Mouse (Mus musculus): ENCODE measurements around the gene Map4k3. TPM values are rescaled to one million over a fixed set of nuclear protein-coding genes. Genes with fewer than 3 reads are reported as not detected.

The Map4k3 gene
- polyA plus RNA-seq, 1 experiment: 14.4 TPM

GRCm38 (mm10) chr17:80618890-80619289, 109.4 kb downstream of the Map4k3 start:
- TF ChIP-seq POLR2A (IDR thresholded peaks at IDR 0.05; ENCODE audit: control insufficient read depth, low read depth, low read length) (no peak), CTCF (IDR thresholded peaks at IDR 0.05; ENCODE audit: control insufficient read depth, insufficient read depth, insufficient replicate concordance, low read depth, low read length) (no peak)
- no peak overlapping the region for H3K4me3 ChIP-seq (ENCODE audit: control insufficient read depth, low read depth, low read length)

GRCm38 (mm10) chr17:80603806-80604205, 124.5 kb downstream of the Map4k3 start:
- no peak overlapping the region for H3K4me3 ChIP-seq (ENCODE audit: control insufficient read depth, low read depth, low read length)
- no peaks in the 10 kb centered on the region for H3K4me1 ChIP-seq (ENCODE audit: control insufficient read depth, insufficient read depth, low read length)
- TF ChIP-seq POLR2A (IDR thresholded peaks at IDR 0.05; ENCODE audit: control insufficient read depth, low read depth, low read length): no peak
- no peak for TF ChIP-seq CTCF (IDR thresholded peaks at IDR 0.05; ENCODE audit: control insufficient read depth, insufficient read depth, insufficient replicate concordance, low read depth, low read length)
- peaks cover 7% of the 10 kb centered on the region for H3K36me3 ChIP-seq (ENCODE audit: control insufficient read depth, insufficient read depth, low read length)
- H3K27me3 ChIP-seq (ENCODE audit: control insufficient read depth, insufficient read depth, low read length): no peaks in the 10 kb centered on the region
- no peak overlapping the region for H3K27ac ChIP-seq (ENCODE audit: control insufficient read depth, insufficient read depth, low read depth, low read length)

More at GRCm38 (mm10) chr17:80618890-80619289, 109.4 kb downstream of the Map4k3 start:
- H3K27ac ChIP-seq (ENCODE audit: control insufficient read depth, insufficient read depth, low read depth, low read length): no peak overlapping the region
- H3K27me3 ChIP-seq (ENCODE audit: control insufficient read depth, insufficient read depth, low read length): no peaks in the 10 kb centered on the region
- H3K4me1 ChIP-seq (ENCODE audit: control insufficient read depth, insufficient read depth, low read length): no peaks in the 10 kb centered on the region
- peaks cover 4% of the 10 kb centered on the region; the same call in 1 of the 2 replicates for H3K36me3 ChIP-seq (ENCODE audit: control insufficient read depth, insufficient read depth, low read length)

DNA sequence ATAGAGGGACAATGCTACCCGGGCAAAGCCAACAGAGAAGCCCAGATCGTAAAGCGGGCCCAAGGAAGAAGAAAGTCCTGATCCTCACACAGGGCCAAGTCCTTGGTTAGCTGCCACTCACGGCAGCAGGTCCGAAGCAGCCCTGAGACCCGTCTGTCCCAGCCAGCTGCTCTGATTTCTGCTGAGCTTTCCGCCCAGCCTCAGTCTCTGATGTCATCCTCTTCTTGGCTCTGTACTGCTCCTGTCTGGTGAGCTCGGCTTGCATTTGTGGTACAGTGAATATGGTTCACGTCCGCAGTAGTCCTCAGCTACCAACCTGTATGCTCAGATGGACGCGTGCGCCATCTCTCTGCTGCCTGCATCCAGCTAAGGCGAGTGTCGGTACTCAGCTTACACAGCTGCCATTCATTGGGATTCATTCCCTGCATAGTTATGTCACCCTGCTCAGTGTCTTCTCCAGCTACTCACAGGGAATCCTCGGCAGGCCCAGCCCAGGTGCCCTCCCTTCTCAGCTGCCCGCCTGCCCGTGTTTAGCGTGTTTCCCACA, 125.1 kb downstream of the Map4k3 start:
- TF ChIP-seq POLR2A (IDR thresholded peaks at IDR 0.05; ENCODE audit: control insufficient read depth, low read depth, low read length) (no peak), CTCF (IDR thresholded peaks at IDR 0.05; ENCODE audit: control insufficient read depth, insufficient read depth, insufficient replicate concordance, low read depth, low read length) (no peak)
- peaks cover 7% of the 10 kb centered on the region for H3K36me3 ChIP-seq (ENCODE audit: control insufficient read depth, insufficient read depth, low read length)

DNA sequence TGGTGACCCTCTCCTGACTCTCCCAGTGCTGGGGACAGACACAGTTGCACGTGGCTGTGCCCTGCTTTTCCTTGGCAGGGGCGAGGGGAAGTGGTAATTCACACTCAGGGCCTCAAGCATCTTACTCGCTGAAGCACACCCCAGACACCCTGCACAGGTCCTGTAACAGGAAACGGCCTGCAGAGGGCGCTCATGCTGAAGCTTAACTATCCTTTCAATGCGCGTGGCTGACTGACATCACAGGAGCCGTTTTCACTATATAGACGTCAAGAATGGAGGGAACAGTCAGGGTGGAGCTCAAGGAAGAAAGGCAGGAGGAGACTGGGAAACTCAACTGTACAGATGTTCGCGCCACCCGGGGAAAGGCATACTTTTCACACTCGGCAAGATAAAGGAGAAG, 126.9 kb downstream of the Map4k3 start:
- Histone ChIP-seq H3K4me3 (ENCODE audit: control insufficient read depth, low read depth, low read length) (no peak overlapping the region), H3K27ac (ENCODE audit: control insufficient read depth, insufficient read depth, low read depth, low read length) (no peak overlapping the region), H3K4me1 (ENCODE audit: control insufficient read depth, insufficient read depth, low read length) (no peaks in the 10 kb centered on the region), H3K36me3 (ENCODE audit: control insufficient read depth, insufficient read depth, low read length) (peaks cover 10% of the 10 kb centered on the region), H3K27me3 (ENCODE audit: control insufficient read depth, insufficient read depth, low read length) (no peaks in the 10 kb centered on the region)
- TF ChIP-seq CTCF (IDR thresholded peaks at IDR 0.05; ENCODE audit: control insufficient read depth, insufficient read depth, insufficient replicate concordance, low read depth, low read length) (no peak; the same call in 1 of the 2 replicates), POLR2A (IDR thresholded peaks at IDR 0.05; ENCODE audit: control insufficient read depth, low read depth, low read length) (no peak)

More for the DNA sequence above, 125.1 kb downstream of the Map4k3 start:
- H3K4me3 ChIP-seq (ENCODE audit: control insufficient read depth, low read depth, low read length): no peak overlapping the region
- H3K27me3 ChIP-seq (ENCODE audit: control insufficient read depth, insufficient read depth, low read length): no peaks in the 10 kb centered on the region
- no peaks in the 10 kb centered on the region for H3K4me1 ChIP-seq (ENCODE audit: control insufficient read depth, insufficient read depth, low read length)
- no peak overlapping the region for H3K27ac ChIP-seq (ENCODE audit: control insufficient read depth, insufficient read depth, low read depth, low read length)

GRCm38 (mm10) chr17:80583051-80583450, 145.2 kb downstream of the Map4k3 start:
- Histone ChIP-seq H3K4me1 (ENCODE audit: control insufficient read depth, insufficient read depth, low read length) (no peaks in the 10 kb centered on the region; the same call in 1 of the 2 replicates), H3K27ac (ENCODE audit: control insufficient read depth, insufficient read depth, low read depth, low read length) (no peak overlapping the region), H3K36me3 (ENCODE audit: control insufficient read depth, insufficient read depth, low read length) (no peaks in the 10 kb centered on the region), H3K4me3 (ENCODE audit: control insufficient read depth, low read depth, low read length) (no peak overlapping the region), H3K27me3 (ENCODE audit: control insufficient read depth, insufficient read depth, low read length) (no peaks in the 10 kb centered on the region)
- TF ChIP-seq POLR2A (IDR thresholded peaks at IDR 0.05; ENCODE audit: control insufficient read depth, low read depth, low read length): no peak
- TF ChIP-seq CTCF (IDR thresholded peaks at IDR 0.05; ENCODE audit: control insufficient read depth, insufficient read depth, insufficient replicate concordance, low read depth, low read length): no peak

- Histone ChIP-seq H3K36me3 (ENCODE audit: control insufficient read depth, insufficient read depth, low read length) (no peaks in the 10 kb centered on the region; the same call in 1 of the 2 replicates), H3K27me3 (ENCODE audit: control insufficient read depth, insufficient read depth, low read length) (no peaks in the 10 kb centered on the region)
Observed at GRCm38 (mm10) chr17:80579901-80580300, 148.4 kb downstream of the Map4k3 start.

DNA sequence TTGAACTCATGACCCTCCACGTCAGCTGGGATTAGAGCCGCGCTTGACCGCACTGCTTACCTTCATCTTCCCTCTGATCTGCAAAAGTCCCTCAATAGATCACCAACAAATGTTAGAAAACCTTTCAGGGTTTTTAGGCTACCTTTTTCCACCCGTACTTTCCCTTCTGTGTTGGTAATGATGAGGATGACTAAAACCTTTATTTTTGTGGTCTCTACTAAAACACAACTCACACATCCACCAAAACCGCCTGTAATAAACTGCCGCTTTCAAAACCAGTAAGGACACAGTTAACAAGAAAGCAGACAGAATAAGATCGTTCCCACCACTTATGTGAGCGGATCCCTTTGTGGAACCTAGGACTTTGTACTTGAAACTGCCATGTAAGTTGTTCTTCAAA, 149.2 kb downstream of the Map4k3 start:
- no peaks in the 10 kb centered on the region for H3K27me3 ChIP-seq (ENCODE audit: control insufficient read depth, insufficient read depth, low read length)
- TF ChIP-seq POLR2A (IDR thresholded peaks at IDR 0.05; ENCODE audit: control insufficient read depth, low read depth, low read length) (no peak), CTCF (IDR thresholded peaks at IDR 0.05; ENCODE audit: control insufficient read depth, insufficient read depth, insufficient replicate concordance, low read depth, low read length) (no peak)
- no peak overlapping the region for H3K27ac ChIP-seq (ENCODE audit: control insufficient read depth, insufficient read depth, low read depth, low read length)
- no peaks in the 10 kb centered on the region; the same call in 1 of the 2 replicates for H3K36me3 ChIP-seq (ENCODE audit: control insufficient read depth, insufficient read depth, low read length)
- H3K4me1 ChIP-seq (ENCODE audit: control insufficient read depth, insufficient read depth, low read length): peaks cover 9% of the 10 kb centered on the region
- peak overlapping the region; percentile 5; the same call in 1 of the 2 replicates for H3K4me3 ChIP-seq (ENCODE audit: control insufficient read depth, low read depth, low read length)

More at GRCm38 (mm10) chr17:80579901-80580300, 148.4 kb downstream of the Map4k3 start:
- peaks cover 9% of the 10 kb centered on the region for H3K4me1 ChIP-seq (ENCODE audit: control insufficient read depth, insufficient read depth, low read length)
- H3K4me3 ChIP-seq (ENCODE audit: control insufficient read depth, low read depth, low read length): no peak overlapping the region; the same call in 1 of the 2 replicates
- H3K27ac ChIP-seq (ENCODE audit: control insufficient read depth, insufficient read depth, low read depth, low read length): no peak overlapping the region
- TF ChIP-seq CTCF (IDR thresholded peaks at IDR 0.05; ENCODE audit: control insufficient read depth, insufficient read depth, insufficient replicate concordance, low read depth, low read length) (no peak), POLR2A (IDR thresholded peaks at IDR 0.05; ENCODE audit: control insufficient read depth, low read depth, low read length) (no peak)
